Comparison of ENCODE assay signal across 20 mouse cellular contexts in the genomic region with DNA sequence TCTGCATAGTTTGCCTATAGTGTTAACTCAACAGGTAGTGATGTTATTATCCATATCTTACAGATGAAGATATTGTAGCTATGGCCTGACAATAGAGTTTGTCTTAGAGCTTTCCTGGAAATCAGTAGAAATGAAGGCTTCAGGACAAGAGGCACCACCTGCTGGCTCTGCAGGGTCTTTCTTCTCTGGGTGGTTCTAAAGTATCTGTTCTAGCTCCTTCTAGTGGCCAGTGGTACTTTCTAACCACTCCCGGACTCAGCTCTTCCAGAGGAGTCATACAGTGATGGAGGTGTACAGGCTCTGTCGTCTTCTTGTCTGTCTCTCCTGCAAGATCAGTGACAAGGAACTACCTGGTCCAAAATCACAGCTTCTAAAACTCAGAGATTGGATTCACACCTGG. TPM values are rescaled to one million over a fixed set of nuclear protein-coding genes. Genes with fewer than 3 reads are reported as not detected.
DNase-seq lines count a peak whose midpoint lies in the region; ATAC-seq and TF ChIP-seq lines count a peak whose summit lies in the region.
"Had no signal": no experiment of that assay in that cellular context is flagged by ENCODE, and none has a peak within 500 bp of the region (broad histone marks: within the 10 kb centered on the region; RNA-seq: fewer than 3 reads in every experiment).

No protein-coding gene starts in this region.

- WGBS in liver, postnatal 0 days (ENCODE audit: insufficient replicate concordance): 33% methylated on average over 2 of the region's 2 CpGs
- 26% methylated on average over 2 of the region's 2 CpGs for WGBS in liver, embryonic 12.5 days (ENCODE audit: insufficient replicate concordance)

- H3K27me3 ChIP-seq in liver, postnatal 0 days (ENCODE audit: insufficient read depth, low read length): no peaks in the 10 kb centered on the region
- H3K27me3 ChIP-seq in liver, embryonic 12.5 days (replicated peaks): no peaks in the 10 kb centered on the region
- H3K27me3 ChIP-seq: embryonic facial prominence, embryonic 13.5 days; midbrain, embryonic 15.5 days; neural tube, embryonic 12.5 days; stomach, embryonic 15.5 days had no signal

- TF ChIP-seq EP300 in liver, postnatal 0 days (IDR thresholded peaks at IDR 0.05; ENCODE audit: low read depth): no peak

- no peak overlapping the region for H3K4me3 ChIP-seq in gastrocnemius, adult 2 months
- H3K4me3 ChIP-seq in liver, postnatal 0 days (ENCODE audit: low read depth, low read length): no peak overlapping the region
- H3K4me3 ChIP-seq in liver, embryonic 12.5 days: no peak overlapping the region
- H3K4me3 ChIP-seq: embryonic facial prominence, embryonic 13.5 days; limb, embryonic 13.5 days; midbrain, embryonic 15.5 days; neural tube, embryonic 12.5 days; stomach, embryonic 15.5 days had no signal

- peak; percentile 28; the same call in 1 of the 2 replicates for TF ChIP-seq CTCF in gastrocnemius, adult 2 months (IDR thresholded peaks at IDR 0.05)
- peak; percentile 46 for TF ChIP-seq CTCF in liver, postnatal 0 days (IDR thresholded peaks at IDR 0.05; ENCODE audit: low read depth)

- DNase-seq in gastrocnemius, adult 2 months: no peak
- DNase-seq in gastrocnemius, adult 18-20 months (ENCODE audit: low spot score): no peak
- no peak for DNase-seq in liver, postnatal 0 days
- peak; percentile 40 for DNase-seq in A20 (ENCODE audit: low read depth, low spot score)
- no peak for DNase-seq in ovary, postnatal 10 days (ENCODE audit: low spot score)
- no peak for DNase-seq in layer of hippocampus, postnatal 25 days (ENCODE audit: extremely low spot score in 1 of 2, low spot score in 1 of 2)
- DNase-seq: adrenal gland, adult 2 months; cerebellum, adult 9-11 months; heart, postnatal 36 days; kidney, postnatal 25 days; layer of hippocampus, postnatal 36 days; right cerebral cortex, postnatal 4 days had no signal

- intact Hi-C loops in gastrocnemius, adult 2 months (cut with DNase I): no loop called here

- no peaks in the 10 kb centered on the region for H3K9me3 ChIP-seq in liver, postnatal 0 days (ENCODE audit: low read length)
- H3K9me3 ChIP-seq in liver, embryonic 12.5 days (replicated peaks): no peaks in the 10 kb centered on the region
- H3K9me3 ChIP-seq: embryonic facial prominence, embryonic 13.5 days; limb, embryonic 13.5 days; midbrain, embryonic 15.5 days; neural tube, embryonic 12.5 days; stomach, embryonic 15.5 days had no signal

- no peak for ATAC-seq in liver, postnatal 0 days
- no peak for ATAC-seq in liver, embryonic 12.5 days
- ATAC-seq in common myeloid progenitor, adult 5-6 weeks (replicated peaks; ENCODE audit: low read depth, poor library complexity, severe bottlenecking): peak; percentile 82
- ATAC-seq: inflammation-experienced regulatory T-cells, adult 6 months; midbrain, embryonic 15.5 days had no signal

- no peak overlapping the region for H3K4me2 ChIP-seq in liver, postnatal 0 days (ENCODE audit: low read depth, low read length)
- H3K4me2 ChIP-seq in liver, embryonic 12.5 days: no peak overlapping the region
- H3K4me2 ChIP-seq: embryonic facial prominence, embryonic 13.5 days; limb, embryonic 13.5 days; midbrain, embryonic 15.5 days; neural tube, embryonic 12.5 days; stomach, embryonic 15.5 days had no signal

- no peak overlapping the region for H3K9ac ChIP-seq in liver, postnatal 0 days (replicated peaks)
- no peak overlapping the region for H3K9ac ChIP-seq in liver, embryonic 12.5 days
- H3K9ac ChIP-seq: embryonic facial prominence, embryonic 13.5 days; limb, embryonic 13.5 days; midbrain, embryonic 15.5 days; neural tube, embryonic 12.5 days; stomach, embryonic 15.5 days had no signal

- H3K4me1 ChIP-seq in liver, postnatal 0 days (ENCODE audit: insufficient read depth): peaks cover under 1% of the 10 kb centered on the region; the same call in 1 of the 2 replicates
- no peaks in the 10 kb centered on the region for H3K4me1 ChIP-seq in liver, embryonic 12.5 days
- H3K4me1 ChIP-seq: midbrain, embryonic 15.5 days; neural tube, embryonic 12.5 days had no signal

- peaks cover 10% of the 10 kb centered on the region; the same call in 1 of the 2 replicates for H3K36me3 ChIP-seq in liver, postnatal 0 days (replicated peaks; ENCODE audit: insufficient read depth, low read length)
- no peaks in the 10 kb centered on the region for H3K36me3 ChIP-seq in liver, embryonic 12.5 days
- H3K36me3 ChIP-seq: embryonic facial prominence, embryonic 13.5 days; limb, embryonic 13.5 days; midbrain, embryonic 15.5 days; neural tube, embryonic 12.5 days had no signal

- H3K27ac ChIP-seq in gastrocnemius, adult 2 months: no peak overlapping the region
- no peak overlapping the region for H3K27ac ChIP-seq in liver, postnatal 0 days (ENCODE audit: low read depth)
- H3K27ac ChIP-seq in liver, embryonic 12.5 days: no peak overlapping the region
- H3K27ac ChIP-seq: embryonic facial prominence, embryonic 13.5 days; limb, embryonic 13.5 days; midbrain, embryonic 15.5 days; neural tube, embryonic 12.5 days; stomach, embryonic 15.5 days had no signal

RNA-seq across cellular contexts. Expression of gene Hacd2, which starts 46.7 kb away (rescaled TPM):
- 1 to 10 TPM; 1.8 TPM for total RNA-seq in gastrocnemius, adult 2 months (2021)
- total RNA-seq in gastrocnemius, adult 18-20 months (2021): 1 to 10 TPM; 1.9 to 2.1 TPM
- polyA plus RNA-seq in liver, postnatal 0 days (2015; fragmentation: Nextera tagmentation; extraction: Ambion mirVana): 138 and 154 TPM in 2 replicates
- 81.7 and 82.9 TPM in 2 replicates for polyA plus RNA-seq in liver, embryonic 12.5 days (2016; fragmentation: Nextera tagmentation; extraction: Ambion mirVana)
- 5.7 and 7.7 TPM in 2 replicates for total RNA-seq in common myeloid progenitor, adult 5-6 weeks (2017)
- total RNA-seq in layer of hippocampus, postnatal 25 days (2021): 10 to 100 TPM; 31.3 to 46.1 TPM
